Mouse (Mus musculus): Measurements from ENCODE around the gene Crlf1.
A peak's percentile ranks its signal among the peaks of the same experiment; 100 is the strongest.

GRCm38 (mm10) chr8:70503062-70503750 is 10.2 kb downstream of the Crlf1 start:
- TF ChIP-seq CTCF (IDR thresholded peaks at IDR 0.05; ENCODE audit: borderline replicate concordance, control insufficient read depth, extremely low read depth, insufficient read depth, low read length, poor library complexity) (peak; percentile 99), POLR2A (IDR thresholded peaks at IDR 0.05; ENCODE audit: control insufficient read depth, extremely low read depth, insufficient read depth, low read length, poor library complexity) (no peak)
